Mouse (Mus musculus): Measurements from ENCODE around the gene Faim2. TPM values are rescaled to one million over a fixed set of nuclear protein-coding genes. Genes with fewer than 3 reads are reported as not detected.

The Faim2 gene
- total and polyA plus RNA-seq, 3 experiments, result 0.17 TPM; not detected in 2

DNA sequence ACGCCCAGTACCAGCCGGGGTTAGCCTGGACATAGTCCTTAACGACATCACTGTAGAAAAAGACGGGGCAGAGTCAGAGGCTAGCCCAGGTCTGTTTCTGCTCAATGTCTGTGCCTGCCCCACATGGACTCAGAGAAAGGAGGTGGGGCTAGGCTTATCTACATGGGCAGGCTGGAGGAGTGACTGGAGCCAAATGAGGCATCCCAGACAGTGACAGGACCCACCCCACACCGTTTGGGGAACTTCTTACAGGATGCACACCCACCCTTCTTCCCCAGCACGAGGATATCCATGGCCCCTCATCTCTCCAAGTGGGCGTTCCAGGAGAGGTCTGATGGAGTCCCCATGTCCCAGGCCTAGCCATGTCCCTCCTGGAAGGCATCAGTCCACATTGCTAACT is 7.7 kb downstream of the Faim2 start:
- Histone ChIP-seq H3K4me1 (ENCODE audit: control insufficient read depth in 1 of 2, insufficient read depth in 2 of 2) (no peaks in the 10 kb centered on the region), H3K27me3 (replicated peaks) (peaks cover 91% of the 10 kb centered on the region), H3K9me3 (replicated peaks; ENCODE audit: low read length) (peaks cover 6% of the 10 kb centered on the region), H3K27ac (ENCODE audit: insufficient read depth, low read depth) (no peak overlapping the region), H3K9ac (ENCODE audit: insufficient read depth, low read depth) (no peak overlapping the region), H3K4me3 (replicated peaks in 1 of 3; ENCODE audit: low read depth in 2 of 3, low read length in 2 of 3, poor library complexity in 1 of 3) (no peak overlapping the region), H3K36me3 (replicated peaks in 1 of 2; ENCODE audit: control insufficient read depth in 1 of 2, insufficient read depth in 1 of 2, low read length in 1 of 2) (no peaks in the 10 kb centered on the region), H3K79me2 (replicated peaks; ENCODE audit: control insufficient read depth, extremely low read depth, insufficient read depth, poor library complexity, severe bottlenecking) (no peaks in the 10 kb centered on the region), H3K4me2 (ENCODE audit: insufficient read depth, low read depth, poor library complexity, severe bottlenecking) (no peak overlapping the region)
- in situ Hi-C loops (cut with MboI; ENCODE audit: low pct_ligation_motif_present, low pct_unique_long_range_greater_than_20kb, low sequenced_read_pairs), result loop anchor here (5.0 kb wide), 1 partner anchor 42 kb away; no protein-coding TSS in a partner anchor
- TF ChIP-seq ETS1 (conservative IDR thresholded peaks at IDR 0.05; ENCODE audit: low read depth, low read length) (no peak), SMC3 (IDR thresholded peaks at IDR 0.05; ENCODE audit: low read depth, low read length) (no peak), USF2 (conservative IDR thresholded peaks at IDR 0.05; ENCODE audit: low read depth, low read length) (no peak), ZMIZ1 (IDR thresholded peaks at IDR 0.05; ENCODE audit: low read depth, low read length) (no peak), CHD2 (IDR thresholded peaks at IDR 0.05; ENCODE audit: low read length) (no peak), BHLHE40 (IDR thresholded peaks at IDR 0.05; ENCODE audit: low read depth, low read length) (no peak), UBTF (IDR thresholded peaks at IDR 0.05; ENCODE audit: low read depth, low read length) (no peak), MAZ (IDR thresholded peaks at IDR 0.05; ENCODE audit: low read depth, low read length) (no peak), CHD1 (IDR thresholded peaks at IDR 0.05; ENCODE audit: low read depth, low read length) (no peak), TBP (conservative IDR thresholded peaks at IDR 0.05; ENCODE audit: low read depth, low read length) (no peak), JUN (IDR thresholded peaks at IDR 0.05; ENCODE audit: insufficient read depth, low read depth, low read length) (no peak), JUND (conservative IDR thresholded peaks at IDR 0.05; ENCODE audit: low read depth, low read length) (no peak), E2F4 (IDR thresholded peaks at IDR 0.05; ENCODE audit: insufficient replicate concordance, low read depth, low read length) (no peak), POLR2A (IDR thresholded peaks at IDR 0.05; ENCODE audit: low read depth, low read length) (no peak), ZC3H11A (IDR thresholded peaks at IDR 0.05; ENCODE audit: low read depth, low read length) (no peak), USF1 (IDR thresholded peaks at IDR 0.05; ENCODE audit: low read depth, low read length) (no peak), RAD21 (IDR thresholded peaks at IDR 0.05; ENCODE audit: low read depth, low read length) (no peak), ZNF384 (IDR thresholded peaks at IDR 0.05; ENCODE audit: low read depth, low read length) (no peak)
- DNase-seq (ENCODE audit: extremely low read depth), result no peak
- dilution Hi-C loops (cut with MboI; ENCODE audit: extremely low pct_ligation_motif_present, extremely low pct_unique_long_range_greater_than_20kb, low sequenced_read_pairs), result no loop called here

GRCm38 (mm10) chr15:99519626-99520025 is 8.3 kb downstream of the Faim2 start:
- Histone ChIP-seq H3K4me1 (ENCODE audit: control insufficient read depth in 1 of 2, insufficient read depth in 2 of 2) (no peaks in the 10 kb centered on the region), H3K4me2 (ENCODE audit: insufficient read depth, low read depth, poor library complexity, severe bottlenecking) (no peak overlapping the region), H3K27ac (ENCODE audit: insufficient read depth, low read depth) (no peak overlapping the region), H3K9me3 (replicated peaks; ENCODE audit: low read length) (peaks cover 6% of the 10 kb centered on the region), H3K79me2 (replicated peaks; ENCODE audit: control insufficient read depth, extremely low read depth, insufficient read depth, poor library complexity, severe bottlenecking) (no peaks in the 10 kb centered on the region), H3K4me3 (replicated peaks in 1 of 3; ENCODE audit: low read depth in 2 of 3, low read length in 2 of 3, poor library complexity in 1 of 3) (no peak overlapping the region), H3K36me3 (replicated peaks in 1 of 2; ENCODE audit: control insufficient read depth in 1 of 2, insufficient read depth in 1 of 2, low read length in 1 of 2) (no peaks in the 10 kb centered on the region), H3K9ac (ENCODE audit: insufficient read depth, low read depth) (no peak overlapping the region), H3K27me3 (replicated peaks) (peaks cover 95% of the 10 kb centered on the region)
- TF ChIP-seq TCF12 (IDR thresholded peaks at IDR 0.05; ENCODE audit: low read depth, low read length) (no peak), TBP (conservative IDR thresholded peaks at IDR 0.05; ENCODE audit: low read depth, low read length) (no peak), EP300 (IDR thresholded peaks at IDR 0.05; ENCODE audit: low read length) (no peak), ZMIZ1 (IDR thresholded peaks at IDR 0.05; ENCODE audit: low read depth, low read length) (no peak), E2F4 (IDR thresholded peaks at IDR 0.05; ENCODE audit: insufficient replicate concordance, low read depth, low read length) (no peak), CTCF (conservative IDR thresholded peaks at IDR 0.05 in 1 of 2, IDR thresholded peaks at IDR 0.05 in 1 of 2; ENCODE audit: low read depth in 2 of 2, low read length in 2 of 2) (no peak), CHD1 (IDR thresholded peaks at IDR 0.05; ENCODE audit: low read depth, low read length) (no peak), ZC3H11A (IDR thresholded peaks at IDR 0.05; ENCODE audit: low read depth, low read length) (no peak), JUND (conservative IDR thresholded peaks at IDR 0.05; ENCODE audit: low read depth, low read length) (no peak), UBTF (IDR thresholded peaks at IDR 0.05; ENCODE audit: low read depth, low read length) (no peak), USF2 (conservative IDR thresholded peaks at IDR 0.05; ENCODE audit: low read depth, low read length) (no peak), KAT2A (IDR thresholded peaks at IDR 0.05; ENCODE audit: insufficient replicate concordance, low read length) (no peak), ZNF384 (IDR thresholded peaks at IDR 0.05; ENCODE audit: low read depth, low read length) (no peak), RCOR1 (conservative IDR thresholded peaks at IDR 0.05; ENCODE audit: low read depth, low read length) (no peak), JUN (IDR thresholded peaks at IDR 0.05; ENCODE audit: insufficient read depth, low read depth, low read length) (no peak), SIN3A (IDR thresholded peaks at IDR 0.05; ENCODE audit: low read length) (no peak)
- in situ Hi-C loops (cut with MboI; ENCODE audit: low pct_ligation_motif_present, low pct_unique_long_range_greater_than_20kb, low sequenced_read_pairs) (loop anchor here (5.0 kb wide), 1 partner anchor 43 kb away; no protein-coding TSS in a partner anchor), dilution Hi-C loops (cut with MboI; ENCODE audit: extremely low pct_ligation_motif_present, extremely low pct_unique_long_range_greater_than_20kb, low sequenced_read_pairs) (no loop called here)
- DNase-seq (ENCODE audit: extremely low read depth), result no peak

Measured in CH12.LX (cell line).